Mouse (Mus musculus) small intestine, adult 2 months (tissue): ENCODE results near the gene Ppbp.

Experiments used
- CTCF ChIP-seq: fragments of 200-500 bp; IDR thresholded peaks from 2 replicates; pipeline ENCODE4 v1.5.1; 2012; ENCODE audit warnings: low read depth, mild to moderate bottlenecking, control low read depth, inconsistent platforms, low read length, moderate library complexity, mixed read lengths; ENCODE audit not compliant: insufficient replicate concordance, insufficient read length; ENCODE audit errors: extremely low read depth
- POLR2A ChIP-seq: fragments of 200-500 bp; IDR thresholded peaks from 2 replicates; pipeline ENCODE4 v1.6.1; 2012; ENCODE audit warnings: low read depth, mild to moderate bottlenecking, control low read depth, inconsistent platforms, low read length, moderate library complexity

GRCm38 (mm10) chr5:90760303-90760702 is 8.0 kb upstream of the Ppbp start:
- TF ChIP-seq CTCF, result no peak
- no peak for TF ChIP-seq POLR2A
